Mouse (Mus musculus) myocyte (in vitro differentiated cells): Measurements from ENCODE around the gene Arfip1.

Experiments
- CEBPB ChIP-seq: IDR thresholded peaks from 2 replicates; pipeline ENCODE4 v1.6.1; 2011; ENCODE audit warnings: mild to moderate bottlenecking, moderate library complexity; ENCODE audit not compliant: poor library complexity, insufficient read depth, severe bottlenecking
- E2F4 ChIP-seq: IDR thresholded peaks from one replicate; pipeline ENCODE4 v1.6.1; 2011; ENCODE audit warnings: mild to moderate bottlenecking, control low read depth, moderate library complexity; ENCODE audit not compliant: insufficient read depth
- MAX ChIP-seq: IDR thresholded peaks from one replicate; pipeline ENCODE4 v1.6.1; 2011; ENCODE audit warnings: low read depth, mild to moderate bottlenecking, control low read depth
- MYOD1 ChIP-seq, 3 experiments: IDR thresholded peaks; one replicate each; pipeline ENCODE4 v1.6.1; 2011; ENCODE audit warnings: control low read depth in 2 of 3, low read depth in 2 of 3, mild to moderate bottlenecking in 2 of 3, moderate library complexity in 1 of 3; ENCODE audit not compliant: insufficient read length in 2 of 3, control insufficient read depth in 1 of 3
- MYOG ChIP-seq, 3 experiments: IDR thresholded peaks; one replicate each; pipeline ENCODE4 v1.6.1; 2011; ENCODE audit warnings: control low read depth in 2 of 3, low read depth in 2 of 3, mild to moderate bottlenecking in 2 of 3; ENCODE audit not compliant: insufficient read length in 2 of 3, control insufficient read depth in 1 of 3, insufficient read depth in 1 of 3
- POLR2A ChIP-seq: IDR thresholded peaks from one replicate; pipeline ENCODE4 v1.6.1; 2011; ENCODE audit warnings: low read depth, mild to moderate bottlenecking, control low read depth, moderate library complexity; ENCODE audit not compliant: insufficient read length
- POLR2AphosphoS2 ChIP-seq: IDR thresholded peaks from one replicate; pipeline ENCODE4 v1.6.1; 2011; ENCODE audit warnings: low read depth, control low read depth; ENCODE audit not compliant: insufficient read length
- REST ChIP-seq: IDR thresholded peaks from one replicate; pipeline ENCODE4 v1.6.1; 2011; ENCODE audit warnings: mild to moderate bottlenecking, control low read depth, moderate library complexity; ENCODE audit not compliant: insufficient read depth, insufficient read length
- SRF ChIP-seq: IDR thresholded peaks from one replicate; pipeline ENCODE4 v1.6.1; 2011; ENCODE audit warnings: low read depth; ENCODE audit not compliant: control insufficient read depth, insufficient read length
- TCF12 ChIP-seq: IDR thresholded peaks from one replicate; pipeline ENCODE4 v1.6.1; 2011; ENCODE audit warnings: mild to moderate bottlenecking, control low read depth; ENCODE audit not compliant: poor library complexity, insufficient read depth, severe bottlenecking
- TCF3 ChIP-seq: IDR thresholded peaks from one replicate; pipeline ENCODE4 v1.6.1; 2011; ENCODE audit warnings: low read depth, control low read depth; ENCODE audit not compliant: insufficient read length
- USF1 ChIP-seq: IDR thresholded peaks from one replicate; pipeline ENCODE4 v1.6.1; 2011; ENCODE audit warnings: low read depth, mild to moderate bottlenecking, control low read depth, moderate library complexity

GRCm38 (mm10) chr3:84570501-84570900, 11.9 kb downstream of the Arfip1 start:
- no peak for TF ChIP-seq TCF12
- no peak for TF ChIP-seq MYOD1 (IDR thresholded peaks at IDR 0.05; ENCODE audit: control insufficient read depth in 1 of 3, insufficient read length in 2 of 3, low read depth in 2 of 3)
- no peak for TF ChIP-seq MYOG (IDR thresholded peaks at IDR 0.05; ENCODE audit: control insufficient read depth in 1 of 3, insufficient read depth in 1 of 3, insufficient read length in 2 of 3, low read depth in 2 of 3)
- TF ChIP-seq MAX = no peak
- no peak for TF ChIP-seq POLR2A
- TF ChIP-seq USF1 = no peak
- TF ChIP-seq CEBPB = no peak
- no peak for TF ChIP-seq POLR2AphosphoS2
- no peak for TF ChIP-seq TCF3
- TF ChIP-seq SRF = no peak
- TF ChIP-seq E2F4 = no peak
- TF ChIP-seq REST = no peak
